Mouse (Mus musculus) liver, adult 2 months (tissue): ENCODE data around the gene Mphosph6. TPM values are rescaled to one million over a fixed set of nuclear protein-coding genes. Genes with fewer than 3 reads are reported as not detected.

Experiments
- DNase-seq: peaks from one replicate; pipeline ENCODE4 v3.0.0-alpha.2; 2011; ENCODE audit warnings: low read depth, low spot score; ENCODE audit errors: extremely low read depth
- H3K27ac ChIP-seq: fragments of 200-500 bp; replicated peaks from 2 replicates; pipeline ENCODE4 v1.5.1; 2012; ENCODE audit warnings: low read depth, mild to moderate bottlenecking, control low read depth, inconsistent platforms, low read length; ENCODE audit not compliant: insufficient read depth
- H3K27me3 ChIP-seq: fragments of 200-500 bp; 2 replicates; pipeline ENCODE4 v1.6.1; 2012; ENCODE audit warnings: mild to moderate bottlenecking, moderate library complexity, low read length, inconsistent platforms; ENCODE audit not compliant: control insufficient read depth, insufficient read depth
- H3K36me3 ChIP-seq: fragments of 200-500 bp; 2 replicates; pipeline ENCODE4 v1.6.1; 2012; ENCODE audit warnings: low read length, inconsistent platforms; ENCODE audit not compliant: control insufficient read depth, insufficient read depth
- H3K4me1 ChIP-seq: fragments of 200-500 bp; 2 replicates; pipeline ENCODE4 v1.6.1; 2011; ENCODE audit warnings: low read length; ENCODE audit not compliant: control insufficient read depth, insufficient read depth
- H3K4me3 ChIP-seq: fragments of 200-500 bp; 2 replicates; pipeline ENCODE4 v1.5.1; 2011; ENCODE audit warnings: low read depth, mild to moderate bottlenecking, control low read depth, low read length, moderate library complexity; ENCODE audit not compliant: insufficient read depth
- H3K79me2 ChIP-seq: fragments of 200-500 bp; 2 replicates; pipeline ENCODE4 v1.6.1; 2012; ENCODE audit warnings: inconsistent platforms, mild to moderate bottlenecking, low read length, moderate library complexity; ENCODE audit not compliant: control insufficient read depth, insufficient read depth
- H3K9ac ChIP-seq: fragments of 200-500 bp; 2 replicates; pipeline ENCODE4 v1.6.1; 2012; ENCODE audit warnings: low read depth, mild to moderate bottlenecking, control low read depth, inconsistent platforms, low read length
- CTCF ChIP-seq: fragments of 200-500 bp; IDR thresholded peaks from 2 replicates; pipeline ENCODE4 v1.5.1; 2011; ENCODE audit warnings: low read depth, low read length, control low read depth
- POLR2A ChIP-seq: fragments of 200-500 bp; IDR thresholded peaks from 2 replicates; pipeline ENCODE4 v1.6.1; 2011; ENCODE audit warnings: low read length, control low read depth; ENCODE audit not compliant: insufficient read depth; ENCODE audit errors: extremely low read depth
- WGBS: fragments of 180-500 bp; shearing (Covaris S2); methylation state at CpG from one replicate; pipeline ENCODE4 v1.1.7; 2018; 5-methylcytosine and 5-hydroxymethylcytosine counted together
- polyA plus RNA-seq: library from polyadenylated mRNA; depleted of rRNA; stranded (reverse); fragments of >200 nt; gene quantifications from 2 replicates; pipeline ENCODE4 v1.2.3, GENCODE M21; 2012
- total RNA-seq: library from RNA; depleted of rRNA; stranded (reverse); fragments of >200 nt; gene quantifications from 2 replicates; pipeline ENCODE4 v1.2.3, GENCODE M21; 2014

The Mphosph6 gene
- total and polyA plus RNA-seq, 2 experiments = 1.2 to 3.4 TPM

GRCm38 (mm10) chr8:117805419-117805818 is 3.7 kb upstream of the Mphosph6 start:
- 41% methylated on average over 5 of the region's 5 CpGs for WGBS
- Histone ChIP-seq H3K36me3 (no peaks in the 10 kb centered on the region), H3K4me3 (no peak overlapping the region), H3K27me3 (no peaks in the 10 kb centered on the region), H3K9ac (no peak overlapping the region), H3K27ac (no peak overlapping the region), H3K79me2 (no peaks in the 10 kb centered on the region), H3K4me1 (peaks cover 5% of the 10 kb centered on the region)
- TF ChIP-seq POLR2A (no peak), CTCF (no peak)
- DNase-seq = no peak

GRCm38 (mm10) chr8:117802299-117802689 is 551 bp upstream of the Mphosph6 start:
- no peak for DNase-seq
- WGBS = 5% methylated on average over 11 of the region's 11 CpGs
- Histone ChIP-seq H3K9ac (peak overlapping the region; percentile 54), H3K79me2 (no peaks in the 10 kb centered on the region), H3K4me3 (peak overlapping the region; percentile 72), H3K27me3 (no peaks in the 10 kb centered on the region), H3K4me1 (peaks cover 5% of the 10 kb centered on the region), H3K36me3 (no peaks in the 10 kb centered on the region), H3K27ac (peak overlapping the region; percentile 22)
- TF ChIP-seq POLR2A (no peak), CTCF (no peak)

- peaks cover 5% of the 10 kb centered on the region for H3K4me1 ChIP-seq
- no peak for DNase-seq
- no peak overlapping the region for H3K27ac ChIP-seq
- WGBS = 96% methylated on average over 2 of the region's 2 CpGs
- TF ChIP-seq CTCF (no peak), POLR2A (no peak)
- H3K4me3 ChIP-seq = no peak overlapping the region
- no peak overlapping the region for H3K9ac ChIP-seq
- peaks cover 3% of the 10 kb centered on the region; the same call in 1 of the 2 replicates for H3K36me3 ChIP-seq
- no peaks in the 10 kb centered on the region for H3K79me2 ChIP-seq
- H3K27me3 ChIP-seq = no peaks in the 10 kb centered on the region
These were observed 3.7 kb downstream of the Mphosph6 start for GRCm38 (mm10) chr8:117798066-117798465.

- Histone ChIP-seq H3K9ac (no peak overlapping the region), H3K27ac (no peak overlapping the region), H3K4me3 (no peak overlapping the region), H3K27me3 (no peaks in the 10 kb centered on the region), H3K4me1 (no peaks in the 10 kb centered on the region), H3K79me2 (no peaks in the 10 kb centered on the region), H3K36me3 (peaks cover 8% of the 10 kb centered on the region; the same call in 1 of the 2 replicates)
- no peak for DNase-seq
- TF ChIP-seq POLR2A (no peak), CTCF (no peak)
- 69% methylated on average over 15 of the region's 15 CpGs for WGBS
These were observed 5.3 kb downstream of the Mphosph6 start for GRCm38 (mm10) chr8:117796464-117796863.

DNA sequence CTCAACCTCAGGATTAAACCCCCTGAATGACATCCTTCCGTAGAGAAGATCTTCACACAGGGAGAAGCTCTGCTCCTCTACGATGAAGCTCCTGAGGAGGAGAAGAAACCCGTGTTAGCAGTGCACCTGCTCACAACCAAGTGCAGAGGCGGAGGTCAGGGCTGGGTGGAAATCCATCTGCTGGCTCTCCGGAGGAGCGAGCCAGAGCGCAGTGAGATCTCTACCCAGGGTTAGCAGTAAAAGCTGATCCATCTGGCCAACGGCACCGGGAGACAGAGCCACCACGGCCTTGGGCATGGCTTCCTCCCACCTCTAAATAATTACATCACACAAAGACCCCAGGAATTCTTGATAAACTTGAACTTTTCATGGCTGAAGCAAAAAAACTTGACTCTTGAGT is 7.2 kb downstream of the Mphosph6 start:
- Histone ChIP-seq H3K36me3 (peaks cover 14% of the 10 kb centered on the region; the same call in 1 of the 2 replicates), H3K79me2 (no peaks in the 10 kb centered on the region), H3K4me1 (no peaks in the 10 kb centered on the region)

GRCm38 (mm10) chr8:117792616-117793144 is 9.1 kb downstream of the Mphosph6 start:
- no peaks in the 10 kb centered on the region for H3K4me1 ChIP-seq
- H3K79me2 ChIP-seq = no peaks in the 10 kb centered on the region
- no peak overlapping the region for H3K27ac ChIP-seq
- TF ChIP-seq CTCF (no peak), POLR2A (no peak)
- WGBS = 88% methylated on average over 19 of the region's 19 CpGs
- no peak for DNase-seq
- H3K9ac ChIP-seq = no peak overlapping the region
- H3K36me3 ChIP-seq = peaks cover 14% of the 10 kb centered on the region; the same call in 1 of the 2 replicates
- no peaks in the 10 kb centered on the region for H3K27me3 ChIP-seq
- no peak overlapping the region for H3K4me3 ChIP-seq

More for the DNA sequence above, 7.2 kb downstream of the Mphosph6 start:
- no peak overlapping the region for H3K27ac ChIP-seq
- 95% methylated on average over 10 of the region's 10 CpGs for WGBS
- H3K4me3 ChIP-seq = no peak overlapping the region
- TF ChIP-seq POLR2A (no peak), CTCF (no peak)
- H3K9ac ChIP-seq = no peak overlapping the region
- H3K27me3 ChIP-seq = no peaks in the 10 kb centered on the region
- no peak for DNase-seq
